In genomic region chr13:58514147-58514727, GRCm38 (mm10) we compare ENCODE assay signal across 12 mouse cellular contexts.
DNase-seq lines count a peak whose midpoint lies in the region; ATAC-seq lines count a peak whose summit lies in the region.
"Had no signal": no experiment of that assay in that cellular context is flagged by ENCODE, and none has a peak within 500 bp of the region (broad histone marks: within the 10 kb centered on the region; RNA-seq: fewer than 3 reads in every experiment).

No protein-coding gene starts in this region.

- H3K36me3 ChIP-seq in kidney, embryonic 14.5 days (ENCODE audit: control insufficient read depth, insufficient read depth, low read length), result no peaks in the 10 kb centered on the region
- H3K36me3 ChIP-seq: midbrain, embryonic 10.5 days had no signal

- intact Hi-C loops in left cerebral cortex, postnatal 36 days (cut with DNase I), result no loop called here

- no peak overlapping the region for H3K27ac ChIP-seq in kidney, embryonic 14.5 days (ENCODE audit: low read depth, low read length)
- H3K27ac ChIP-seq: forebrain, embryonic 13.5 days; midbrain, embryonic 10.5 days had no signal

- no peaks in the 10 kb centered on the region for H3K4me1 ChIP-seq in kidney, embryonic 14.5 days (ENCODE audit: control insufficient read depth, insufficient read depth, low read length)
- H3K4me1 ChIP-seq: forebrain, embryonic 13.5 days had no signal

- no peak overlapping the region for H3K4me3 ChIP-seq in kidney, embryonic 14.5 days (ENCODE audit: low read length)
- H3K4me3 ChIP-seq: forebrain, embryonic 13.5 days; midbrain, embryonic 10.5 days had no signal

- ATAC-seq in CD4-positive, CD25-positive, alpha-beta regulatory T cell, adult 4 months, result no peak
- no peak for ATAC-seq in kidney, embryonic 14.5 days (ENCODE audit: low FRiP score, low TSS enrichment)
- ATAC-seq in common myeloid progenitor, adult 5-6 weeks (replicated peaks; ENCODE audit: low read depth, poor library complexity, severe bottlenecking), result peak; percentile 56; the same call in 1 of the 2 replicates
- ATAC-seq: forebrain, embryonic 13.5 days; hindbrain, embryonic 16.5 days had no signal

- no peaks in the 10 kb centered on the region for H3K9me3 ChIP-seq in kidney, embryonic 14.5 days (ENCODE audit: control insufficient read depth, low read length)
- H3K9me3 ChIP-seq: forebrain, embryonic 13.5 days; midbrain, embryonic 10.5 days had no signal

- 88% methylated on average over 8 of the region's 8 CpGs for WGBS in kidney, embryonic 14.5 days

- H3K9ac ChIP-seq in kidney, embryonic 14.5 days (ENCODE audit: low read depth, low read length), result no peak overlapping the region
- H3K9ac ChIP-seq: forebrain, embryonic 13.5 days had no signal

- no peak overlapping the region for H3K4me2 ChIP-seq in kidney, embryonic 14.5 days (replicated peaks; ENCODE audit: low read depth, low read length)
- H3K4me2 ChIP-seq: forebrain, embryonic 13.5 days had no signal

- H3K27me3 ChIP-seq in kidney, embryonic 14.5 days (ENCODE audit: control insufficient read depth, insufficient read depth, low read length), result no peaks in the 10 kb centered on the region
- H3K27me3 ChIP-seq: forebrain, embryonic 13.5 days had no signal

- peak; percentile 17 for DNase-seq in CD4-positive, CD25-positive, alpha-beta regulatory T cell, adult 2 months (ENCODE audit: low read depth, low spot score)
- DNase-seq in kidney, adult 9 months, result peak; percentile 30
- DNase-seq in 3T3-L1 (ENCODE audit: low read depth, low spot score), result peak; percentile 48
- no peak for DNase-seq in left cerebral cortex, postnatal 36 days (ENCODE audit: low spot score in 2 of 2)
- DNase-seq in testis, postnatal 14 days (ENCODE audit: low spot score), result no peak
- DNase-seq: cerebellum, adult 2 months had no signal

Comparison
In these comparisons a context has a peak if more than half of its experiments do, and no peak if none do; other contexts are left out.
1. DNase-seq: peak in CD4-positive, CD25-positive, alpha-beta regulatory T cell, adult 2 months (single experiment), kidney, adult 9 months (single experiment) and 3T3-L1 (single experiment); none in left cerebral cortex, postnatal 36 days (0 of 2) and testis, postnatal 14 days (single experiment).